Mouse (Mus musculus) hindbrain, embryonic 11.5 days (tissue): ENCODE measurements around the gene Ccdc62. TPM values are rescaled to one million over a fixed set of nuclear protein-coding genes. Genes with fewer than 3 reads are reported as not detected.

Experiments used
- ATAC-seq: fragments of 200-750 bp; cut with Nextera tagmentation; 2 replicates; pipeline ENCODE4 v1.8.0; 2017; ENCODE audit warnings: mild to moderate bottlenecking, moderate TSS enrichment, moderate library complexity; ENCODE audit not compliant: low FRiP score
- DNase-seq: peaks from one replicate; pipeline ENCODE4 v3.0.0-alpha.2; 2015; ENCODE audit warnings: low spot score
- H3K27ac ChIP-seq: fragments of 300-500 bp; sonication (generic); 2 replicates; pipeline ENCODE4 v1.5.1; 2014; ENCODE audit warnings: mild to moderate bottlenecking, low read depth, low read length
- H3K27me3 ChIP-seq: fragments of 300-500 bp; sonication (generic); 2 replicates; pipeline ENCODE4 v1.6.1; 2014; ENCODE audit warnings: mild to moderate bottlenecking, low read length, moderate library complexity, mixed read lengths; ENCODE audit not compliant: control insufficient read depth, insufficient read depth
- H3K36me3 ChIP-seq: fragments of 300-500 bp; sonication (generic); 2 replicates; pipeline ENCODE4 v1.6.1; 2014; ENCODE audit warnings: mild to moderate bottlenecking, low read length, moderate library complexity, mixed read lengths; ENCODE audit not compliant: control insufficient read depth, insufficient read depth
- H3K4me1 ChIP-seq: fragments of 300-500 bp; sonication (generic); replicated peaks from 2 replicates; pipeline ENCODE4 v1.6.1; 2014; ENCODE audit warnings: low read length, mixed read lengths; ENCODE audit not compliant: control insufficient read depth, insufficient read depth
- H3K4me2 ChIP-seq: fragments of 300-500 bp; sonication (generic); replicated peaks from 2 replicates; pipeline ENCODE4 v1.6.1; 2014; ENCODE audit warnings: mild to moderate bottlenecking, low read depth, low read length
- H3K4me3 ChIP-seq: fragments of 300-500 bp; sonication (generic); 2 replicates; pipeline ENCODE4 v1.5.1; 2014; ENCODE audit warnings: low read depth, low read length
- H3K9ac ChIP-seq: fragments of 300-500 bp; sonication (generic); 2 replicates; pipeline ENCODE4 v1.6.1; 2014; ENCODE audit warnings: low read depth, low read length
- H3K9me3 ChIP-seq: fragments of 300-500 bp; sonication (generic); 2 replicates; pipeline ENCODE4 v1.6.1; 2016; ENCODE audit warnings: low read length; ENCODE audit not compliant: control insufficient read depth
- WGBS: fragments of 180-500 bp; shearing (Covaris S2); extraction: QIAGEN DNeasy Blood & Tissue Kit; methylation state at CpG from one replicate; pipeline ENCODE4 v1.1.7; 2014; 5-methylcytosine and 5-hydroxymethylcytosine counted together
- polyA plus RNA-seq: library from polyadenylated mRNA; unstranded; fragments of >200 nt; fragmentation: Nextera tagmentation; extraction: Ambion mirVana; gene quantifications from 2 replicates; pipeline ENCODE4 v1.2.1, GENCODE M21; 2014

Gene Ccdc62
- polyA plus RNA-seq, 1 experiment from 2014 or later, result 4.3 TPM

DNA sequence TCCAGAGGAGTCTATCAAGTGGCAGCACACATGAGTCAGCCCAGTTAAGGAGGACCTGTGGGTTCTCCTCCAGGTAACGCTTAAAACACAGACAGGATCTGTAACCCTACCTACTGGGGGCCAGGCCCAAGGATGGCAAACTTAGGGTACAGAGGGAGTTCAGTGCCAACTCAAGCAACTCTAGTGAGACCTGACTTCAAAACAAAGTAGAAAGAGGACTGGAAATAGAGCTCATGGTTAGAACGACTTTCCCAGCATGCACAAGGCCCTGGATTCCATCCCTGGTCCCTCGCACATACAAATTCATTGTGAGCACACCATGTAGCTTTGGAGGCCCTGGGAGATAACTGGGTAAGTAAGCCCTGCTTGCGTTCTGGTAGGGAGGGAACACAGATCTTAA is 40.1 kb downstream of the Ccdc62 start:
- WGBS, result 89% methylated on average over 4 of the region's 4 CpGs
- Histone ChIP-seq H3K9me3 (no peaks in the 10 kb centered on the region), H3K4me3 (no peak overlapping the region), H3K36me3 (no peaks in the 10 kb centered on the region), H3K4me1 (peaks cover 3% of the 10 kb centered on the region; the same call in 1 of the 2 replicates), H3K27ac (no peak overlapping the region), H3K27me3 (0 out of 2 replicates have a peak, but pooled peaks cover 2% of the 10 kb centered on the region), H3K9ac (no peak overlapping the region), H3K4me2 (no peak overlapping the region)
- DNase-seq (no peak), ATAC-seq (no peak)

GRCm38 (mm10) chr5:123972453-123972852 is 42.0 kb downstream of the Ccdc62 start:
- DNase-seq, result no peak
- no peak overlapping the region for H3K9ac ChIP-seq
- 64% methylated on average over 6 of the region's 6 CpGs for WGBS
- H3K4me3 ChIP-seq, result no peak overlapping the region
- H3K4me2 ChIP-seq, result no peak overlapping the region
- H3K27me3 ChIP-seq, result peaks cover 4% of the 10 kb centered on the region; the same call in 1 of the 2 replicates
- H3K9me3 ChIP-seq, result no peaks in the 10 kb centered on the region
- no peaks in the 10 kb centered on the region for H3K36me3 ChIP-seq
- peaks cover 3% of the 10 kb centered on the region for H3K4me1 ChIP-seq
- ATAC-seq, result no peak
- H3K27ac ChIP-seq, result no peak overlapping the region

DNA sequence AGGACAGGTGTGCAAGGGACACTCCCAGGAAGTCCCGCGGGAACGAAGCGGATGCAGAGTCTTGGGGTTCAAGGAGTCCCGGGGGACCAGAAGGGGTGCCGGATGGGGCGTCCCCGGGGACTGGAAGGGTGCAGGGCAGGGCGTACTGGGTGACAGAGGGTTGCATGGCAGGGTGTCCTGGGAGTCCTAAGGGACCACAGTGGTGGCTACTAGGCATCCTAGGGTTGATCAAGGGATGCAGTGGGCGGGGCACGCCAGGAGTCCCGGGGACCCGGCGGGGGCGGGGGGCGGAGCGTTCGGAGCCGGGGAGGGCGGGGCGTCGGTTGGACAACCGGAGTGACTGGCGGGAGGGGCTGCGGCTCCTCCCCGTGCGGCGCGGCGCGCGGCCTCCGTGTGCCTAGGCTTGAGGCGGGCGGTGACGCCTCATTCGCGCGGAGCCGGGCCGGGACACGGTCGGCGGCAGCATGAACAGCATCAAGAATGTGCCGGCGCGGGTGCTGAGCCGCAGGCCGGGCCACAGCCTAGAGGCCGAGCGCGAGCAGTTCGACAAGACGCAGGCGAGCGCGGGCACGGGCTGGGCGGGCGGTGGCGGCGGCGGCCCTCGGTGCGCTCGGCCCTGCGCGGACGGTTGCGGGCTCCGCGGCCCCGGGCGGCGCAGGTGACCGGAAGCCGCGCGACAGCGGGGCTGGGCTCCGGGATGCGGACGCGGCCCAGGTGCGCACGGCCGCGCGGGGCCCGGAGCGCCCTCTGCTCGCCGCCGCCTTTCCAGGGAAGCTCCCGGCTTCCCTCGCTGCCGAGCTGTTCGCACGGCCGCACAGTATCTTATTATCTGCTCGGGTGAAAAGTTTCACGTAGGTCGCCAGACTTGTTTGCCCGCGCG is 43.1 kb downstream of the Ccdc62 start, which contains the start of gene Hip1r:
Hip1r (plus strand) TSS at position 330 of the 880 bp plus-strand sequence.
- H3K4me3 ChIP-seq, result peak within 1 kb of the TSS; percentile 61
- H3K36me3 ChIP-seq, result no peaks in the 10 kb centered on the region
- peaks cover 3% of the 10 kb centered on the region for H3K4me1 ChIP-seq
- H3K27ac ChIP-seq, result 0 out of 2 replicates have a peak within 1 kb of the TSS, but pooled peaks have one; percentile 42
- peak; percentile 76 for DNase-seq
- peak; percentile 72 for ATAC-seq
- peak within 1 kb of the TSS; percentile 66 for H3K9ac ChIP-seq
- no peaks in the 10 kb centered on the region for H3K9me3 ChIP-seq
- peaks cover 8% of the 10 kb centered on the region; the same call in 1 of the 2 replicates for H3K27me3 ChIP-seq
- WGBS, result 2% methylated on average over 60 of the region's 106 CpGs
- peak within 1 kb of the TSS; percentile 92 for H3K4me2 ChIP-seq

GRCm38 (mm10) chr5:123974179-123974485 is 43.7 kb downstream of the Ccdc62 start:
- Histone ChIP-seq H3K4me2 (peak overlapping the region; percentile 92), H3K9ac (peak overlapping the region; percentile 66), H3K9me3 (no peaks in the 10 kb centered on the region), H3K4me3 (peak overlapping the region; percentile 61), H3K27me3 (peaks cover 8% of the 10 kb centered on the region; the same call in 1 of the 2 replicates), H3K27ac (no peak overlapping the region), H3K4me1 (peaks cover 3% of the 10 kb centered on the region), H3K36me3 (no peaks in the 10 kb centered on the region)
- WGBS, result under 1% methylated on average over 14 of the region's 14 CpGs
- DNase-seq (no peak), ATAC-seq (peak; percentile 25; the same call in 1 of the 2 replicates)

GRCm38 (mm10) chr5:123974616-123975111 is 44.2 kb downstream of the Ccdc62 start:
- DNase-seq (no peak), ATAC-seq (no peak)
- peak overlapping the region; percentile 92 for H3K4me2 ChIP-seq
- no peak overlapping the region for H3K9ac ChIP-seq
- H3K9me3 ChIP-seq, result no peaks in the 10 kb centered on the region
- H3K36me3 ChIP-seq, result no peaks in the 10 kb centered on the region
- 35% methylated on average over 11 of the region's 11 CpGs for WGBS
- no peak overlapping the region for H3K27ac ChIP-seq
- peaks cover 3% of the 10 kb centered on the region for H3K4me1 ChIP-seq
- peaks cover 8% of the 10 kb centered on the region; the same call in 1 of the 2 replicates for H3K27me3 ChIP-seq
- H3K4me3 ChIP-seq, result peak overlapping the region; percentile 61

GRCm38 (mm10) chr5:123975668-123976180 is 45.2 kb downstream of the Ccdc62 start:
- Histone ChIP-seq H3K9ac (no peak overlapping the region), H3K27me3 (peaks cover 8% of the 10 kb centered on the region; the same call in 1 of the 2 replicates), H3K27ac (no peak overlapping the region), H3K36me3 (no peaks in the 10 kb centered on the region), H3K4me1 (peaks cover 3% of the 10 kb centered on the region), H3K4me3 (no peak overlapping the region), H3K4me2 (no peak overlapping the region), H3K9me3 (no peaks in the 10 kb centered on the region)
- no peak for DNase-seq
- 68% methylated on average over 6 of the region's 6 CpGs for WGBS
- no peak for ATAC-seq

- Histone ChIP-seq H3K4me2 (no peak overlapping the region), H3K27ac (no peak overlapping the region), H3K4me3 (no peak overlapping the region), H3K9me3 (no peaks in the 10 kb centered on the region), H3K9ac (no peak overlapping the region), H3K27me3 (peaks cover 8% of the 10 kb centered on the region; the same call in 1 of the 2 replicates), H3K36me3 (no peaks in the 10 kb centered on the region), H3K4me1 (peaks cover 3% of the 10 kb centered on the region)
- WGBS, result 41% methylated on average over 3 of the region's 3 CpGs
- DNase-seq (no peak), ATAC-seq (no peak)
These were observed 46.8 kb downstream of the Ccdc62 start for GRCm38 (mm10) chr5:123977231-123977630.

GRCm38 (mm10) chr5:123978131-123978530 is 47.7 kb downstream of the Ccdc62 start:
- WGBS, result 79% methylated on average over 5 of the region's 5 CpGs
- no peak for ATAC-seq

More at GRCm38 (mm10) chr5:123978131-123978530, 47.7 kb downstream of the Ccdc62 start:
- DNase-seq, result no peak
- Histone ChIP-seq H3K36me3 (no peaks in the 10 kb centered on the region), H3K27ac (no peak overlapping the region), H3K27me3 (peaks cover 8% of the 10 kb centered on the region; the same call in 1 of the 2 replicates), H3K4me2 (no peak overlapping the region), H3K4me3 (no peak overlapping the region), H3K9me3 (no peaks in the 10 kb centered on the region), H3K9ac (no peak overlapping the region), H3K4me1 (peaks cover 3% of the 10 kb centered on the region)
